Mouse (Mus musculus) embryonic facial prominence, embryonic 13.5 days (tissue): ENCODE measurements around the gene Olfr809. TPM values are rescaled to one million over a fixed set of nuclear protein-coding genes. Genes with fewer than 3 reads are reported as not detected.

Source experiments
- ATAC-seq: fragments of 200-750 bp; cut with Nextera tagmentation; 2 replicates; pipeline ENCODE4 v1.8.0; 2017; ENCODE audit warnings: low read depth; ENCODE audit not compliant: insufficient number of reproducible peaks, insufficient read depth, low FRiP score, low TSS enrichment
- H3K27ac ChIP-seq: fragments of 300-500 bp; sonication (generic); 2 replicates; pipeline ENCODE4 v1.5.1; 2015; ENCODE audit warnings: moderate library complexity, mild to moderate bottlenecking, inconsistent platforms
- H3K27me3 ChIP-seq: fragments of 300-500 bp; sonication (generic); 2 replicates; pipeline ENCODE4 v1.6.1; 2015; ENCODE audit warnings: mild to moderate bottlenecking, inconsistent platforms
- H3K36me3 ChIP-seq: fragments of 300-500 bp; sonication (generic); 2 replicates; pipeline ENCODE4 v1.6.1; 2015; ENCODE audit warnings: mild to moderate bottlenecking, inconsistent platforms
- H3K4me1 ChIP-seq: fragments of 300-500 bp; sonication (generic); 2 replicates; pipeline ENCODE4 v1.6.1; 2015; ENCODE audit warnings: inconsistent platforms
- H3K4me2 ChIP-seq: fragments of 300-500 bp; sonication (generic); 2 replicates; pipeline ENCODE4 v1.6.1; 2015; ENCODE audit warnings: moderate library complexity, mild to moderate bottlenecking, inconsistent platforms
- H3K4me3 ChIP-seq: fragments of 300-500 bp; sonication (generic); 2 replicates; pipeline ENCODE4 v1.5.1; 2015; ENCODE audit warnings: mild to moderate bottlenecking, inconsistent platforms
- H3K9ac ChIP-seq: fragments of 300-500 bp; sonication (generic); 2 replicates; pipeline ENCODE4 v1.6.1; 2015; ENCODE audit warnings: mild to moderate bottlenecking, inconsistent platforms
- H3K9me3 ChIP-seq: fragments of 300-500 bp; sonication (generic); 2 replicates; pipeline ENCODE4 v1.6.1; 2016; ENCODE audit warnings: inconsistent platforms
- WGBS: fragments of 180-500 bp; shearing (Covaris S2); methylation state at CpG from one replicate; pipeline ENCODE4 v1.1.7; 2015; ENCODE audit warnings: mixed read lengths; 5-methylcytosine and 5-hydroxymethylcytosine counted together
- microRNA-seq: library from miRNA; unstranded; fragments of <30 nt; microRNA quantifications from one replicate; pipeline ENCODE4, GENCODE M21; 2016
- polyA plus RNA-seq: library from polyadenylated mRNA; unstranded; fragments of >200 nt; fragmentation: Nextera tagmentation; extraction: Ambion mirVana; gene quantifications from 2 replicates; pipeline ENCODE4 v1.2.1, GENCODE M21; 2015

Olfr809 gene
- not detected in 2 replicates for polyA plus RNA-seq

DNA sequence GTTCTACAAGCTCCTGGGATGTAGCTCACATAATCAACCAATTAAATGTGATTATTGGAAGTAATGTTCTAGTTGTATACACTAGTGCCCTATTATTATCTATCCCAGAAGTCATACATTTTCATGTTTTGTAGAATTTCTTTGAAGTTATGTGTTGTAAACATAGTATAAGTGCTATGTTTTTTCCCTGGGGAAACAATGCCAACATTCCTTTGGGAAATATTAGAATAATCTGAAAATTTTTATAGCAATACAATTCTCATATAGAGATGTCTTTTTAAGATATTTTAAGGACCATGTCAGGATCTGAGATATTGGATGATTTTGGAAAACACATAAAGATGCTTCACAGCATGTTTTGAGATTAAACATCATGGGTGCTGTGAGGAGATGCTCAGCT is at the start of gene Olfr809:
TSS of gene Olfr809 (plus strand) at position 301 of the 400 bp plus-strand sequence.
- H3K36me3 ChIP-seq = no peaks in the 10 kb centered on the region
- H3K9me3 ChIP-seq = no peaks in the 10 kb centered on the region
- H3K4me3 ChIP-seq = no peak within 1 kb of the TSS
- no peak for ATAC-seq
- H3K27ac ChIP-seq = no peak within 1 kb of the TSS
- H3K4me2 ChIP-seq = no peak within 1 kb of the TSS
- H3K9ac ChIP-seq = no peak within 1 kb of the TSS
- no peaks in the 10 kb centered on the region for H3K27me3 ChIP-seq
- H3K4me1 ChIP-seq = no peaks in the 10 kb centered on the region

DNA sequence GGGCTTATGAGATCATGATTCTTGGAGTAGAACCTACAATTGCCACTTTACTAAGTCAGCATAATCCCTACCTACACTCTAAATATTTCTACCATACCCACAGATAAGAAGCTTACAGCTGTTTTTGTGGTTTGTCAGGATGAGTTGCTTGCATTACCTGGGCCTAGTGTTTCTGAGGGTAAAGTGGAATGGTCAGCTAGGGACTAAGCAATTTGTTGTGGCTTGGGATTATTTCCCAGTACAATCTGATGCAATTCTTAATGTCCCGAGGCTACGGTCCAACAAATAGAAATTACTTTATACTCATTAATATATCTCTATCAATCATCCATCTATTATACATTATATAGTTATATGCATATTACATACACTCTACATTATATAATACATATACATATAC is 45.2 kb upstream of the Olfr809 start, which contains the start of gene Olfr805:
TSS of gene Olfr805 (minus strand) at position 101 of the 400 bp plus-strand sequence.
- H3K4me1 ChIP-seq = no peaks in the 10 kb centered on the region
- no peak within 1 kb of the TSS for H3K9ac ChIP-seq

DNA sequence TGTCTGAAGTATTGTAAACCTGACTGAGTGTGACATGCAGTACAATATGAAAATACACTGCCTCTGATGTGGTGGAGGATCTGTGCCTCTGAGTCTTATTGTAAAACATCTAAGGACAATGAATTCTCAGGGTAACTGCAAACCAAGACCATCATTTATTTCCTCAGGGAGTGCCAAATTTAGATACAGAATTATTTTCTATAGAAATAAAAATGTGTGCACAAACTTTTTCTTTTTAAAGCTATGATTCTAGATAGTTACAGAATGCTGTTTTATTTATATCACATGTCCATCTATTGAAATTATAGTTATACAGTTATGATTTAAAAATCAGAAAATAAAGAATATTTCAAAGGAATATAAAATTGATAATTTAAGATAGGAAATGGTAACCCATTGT is 32.6 kb upstream of the Olfr809 start, which contains the start of gene Olfr806:
TSS of gene Olfr806 (minus strand) at position 101 of the 400 bp plus-strand sequence.
- H3K27ac ChIP-seq = no peak within 1 kb of the TSS
- no peak within 1 kb of the TSS for H3K4me3 ChIP-seq
- ATAC-seq = no peak
- no peak within 1 kb of the TSS for H3K4me2 ChIP-seq
- no peak within 1 kb of the TSS for H3K9ac ChIP-seq
- no peaks in the 10 kb centered on the region for H3K4me1 ChIP-seq
- H3K36me3 ChIP-seq = no peaks in the 10 kb centered on the region
- no peaks in the 10 kb centered on the region for H3K27me3 ChIP-seq
- no peaks in the 10 kb centered on the region for H3K9me3 ChIP-seq

More for the DNA sequence above, 45.2 kb upstream of the Olfr809 start, which contains the start of gene Olfr805:
- ATAC-seq = no peak
- Histone ChIP-seq H3K4me3 (no peak within 1 kb of the TSS), H3K9me3 (no peaks in the 10 kb centered on the region), H3K27me3 (no peaks in the 10 kb centered on the region), H3K27ac (no peak within 1 kb of the TSS), H3K4me2 (no peak within 1 kb of the TSS), H3K36me3 (no peaks in the 10 kb centered on the region)
- WGBS = 95% methylated on average over 2 of the region's 2 CpGs

- ATAC-seq = no peak
- H3K4me3 ChIP-seq = no peak within 1 kb of the TSS
- 91% methylated on average over 1 of the region's 1 CpGs for WGBS
Measured at GRCm38 (mm10) chr10:129757693-129758092, 16.7 kb upstream of the Olfr809 start, which contains the start of gene Olfr807. Olfr807 (minus strand) TSS chr10:129757793.

DNA sequence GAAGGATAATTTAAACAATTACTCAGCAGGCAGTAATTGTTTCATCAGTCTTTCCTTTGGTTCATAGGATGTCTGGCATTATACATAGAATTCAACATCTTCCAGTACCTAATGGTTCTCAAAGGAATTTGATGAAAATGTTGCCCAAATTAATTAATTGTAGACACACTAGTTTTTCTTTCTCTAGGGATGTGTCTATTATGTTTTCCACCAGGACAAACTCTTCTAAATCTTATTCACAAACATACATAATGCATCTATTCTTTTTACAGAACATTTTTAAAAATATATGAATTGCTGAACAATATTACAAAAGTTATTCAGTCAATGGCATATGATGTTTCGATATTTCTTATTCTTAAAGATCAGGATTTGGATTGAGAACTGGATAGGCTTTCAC is 9.3 kb upstream of the Olfr809 start, which contains the start of gene Olfr808:
TSS of gene Olfr808 (plus strand) at position 301 of the 400 bp plus-strand sequence.
- H3K4me2 ChIP-seq = no peak within 1 kb of the TSS
- ATAC-seq = no peak
- 91% methylated on average over 1 of the region's 1 CpGs for WGBS
- no peaks in the 10 kb centered on the region for H3K36me3 ChIP-seq
- H3K4me3 ChIP-seq = no peak within 1 kb of the TSS
- no peak within 1 kb of the TSS for H3K27ac ChIP-seq
- no peak within 1 kb of the TSS for H3K9ac ChIP-seq
- H3K27me3 ChIP-seq = no peaks in the 10 kb centered on the region
- H3K4me1 ChIP-seq = no peaks in the 10 kb centered on the region
- no peaks in the 10 kb centered on the region for H3K9me3 ChIP-seq

More at GRCm38 (mm10) chr10:129757693-129758092, 16.7 kb upstream of the Olfr809 start, which contains the start of gene Olfr807:
- no peaks in the 10 kb centered on the region for H3K36me3 ChIP-seq
- no peak within 1 kb of the TSS for H3K9ac ChIP-seq
- no peaks in the 10 kb centered on the region for H3K9me3 ChIP-seq
- no peak within 1 kb of the TSS for H3K4me2 ChIP-seq
- no peaks in the 10 kb centered on the region for H3K4me1 ChIP-seq
- no peaks in the 10 kb centered on the region for H3K27me3 ChIP-seq
- H3K27ac ChIP-seq = no peak within 1 kb of the TSS

- Histone ChIP-seq H3K27ac (no peak overlapping the region), H3K4me1 (no peaks in the 10 kb centered on the region), H3K27me3 (no peaks in the 10 kb centered on the region), H3K4me3 (no peak overlapping the region), H3K9ac (no peak overlapping the region), H3K9me3 (no peaks in the 10 kb centered on the region), H3K4me2 (no peak overlapping the region), H3K36me3 (no peaks in the 10 kb centered on the region)
- ATAC-seq = no peak
Measured at GRCm38 (mm10) chr10:129778123-129778522, 3.7 kb downstream of the Olfr809 start.

GRCm38 (mm10) chr10:129794817-129795216 is 20.4 kb downstream of the Olfr809 start, which contains the start of gene Olfr810:
Olfr810 (minus strand) TSS chr10:129794917.
- no peak within 1 kb of the TSS for H3K9ac ChIP-seq
- H3K4me2 ChIP-seq = no peak within 1 kb of the TSS
- no peaks in the 10 kb centered on the region for H3K27me3 ChIP-seq
- no peak within 1 kb of the TSS for H3K4me3 ChIP-seq
- no peak for ATAC-seq
- no peaks in the 10 kb centered on the region for H3K9me3 ChIP-seq
- H3K36me3 ChIP-seq = no peaks in the 10 kb centered on the region
- no peaks in the 10 kb centered on the region for H3K4me1 ChIP-seq
- H3K27ac ChIP-seq = no peak within 1 kb of the TSS

DNA sequence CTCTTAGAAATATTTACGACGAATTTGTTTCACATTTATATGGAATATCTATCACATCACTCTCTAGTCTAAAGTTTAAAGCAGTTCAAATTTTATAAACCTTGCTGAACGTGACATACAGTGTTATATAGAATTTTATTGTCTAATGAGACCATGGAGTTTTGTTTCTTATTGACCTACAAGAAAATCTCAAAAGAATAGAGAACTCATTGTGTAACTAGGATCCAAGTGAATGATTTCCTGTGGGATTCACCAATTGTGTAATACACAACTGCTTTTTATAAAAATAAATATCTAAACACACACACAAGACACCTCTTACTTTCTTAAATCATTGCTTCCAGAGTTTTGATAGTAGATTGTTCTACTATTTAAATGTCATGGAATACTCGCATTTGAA is 29.9 kb downstream of the Olfr809 start, which contains the start of gene Olfr811:
TSS of gene Olfr811 (minus strand) at position 101 of the 400 bp plus-strand sequence.
- 84% methylated on average over 4 of the region's 4 CpGs for WGBS
- no peak for ATAC-seq
- Histone ChIP-seq H3K4me2 (no peak within 1 kb of the TSS), H3K27me3 (no peaks in the 10 kb centered on the region), H3K27ac (no peak within 1 kb of the TSS), H3K4me1 (no peaks in the 10 kb centered on the region), H3K9me3 (no peaks in the 10 kb centered on the region), H3K4me3 (no peak within 1 kb of the TSS), H3K36me3 (no peaks in the 10 kb centered on the region), H3K9ac (no peak within 1 kb of the TSS)

Small RNAs within 50 kb of the gene (microRNA-seq; reads per million reads assigned to microRNA genes)
- gene Gm24485 = not detected

Other genes with a start within 250 kb of the Olfr809 start
- not detected in 2 replicates for gene Olfr792, start 235.5 kb upstream of the Olfr809 start, polyA plus RNA-seq
- gene Olfr794, start 207.0 kb upstream of the Olfr809 start, polyA plus RNA-seq = not detected in 2 replicates
- gene Olfr796, start 162.1 kb upstream of the Olfr809 start, polyA plus RNA-seq = not detected in 2 replicates
- not detected in 2 replicates for gene Olfr798, start 146.7 kb upstream of the Olfr809 start, polyA plus RNA-seq
- gene Olfr799, start 137.2 kb upstream of the Olfr809 start, polyA plus RNA-seq = not detected in 2 replicates
- gene Olfr800, start 116.9 kb upstream of the Olfr809 start, polyA plus RNA-seq = not detected in 2 replicates
- not detected in 2 replicates for gene Olfr801, start 100.8 kb upstream of the Olfr809 start, polyA plus RNA-seq
- gene Olfr802, start 86.5 kb upstream of the Olfr809 start, polyA plus RNA-seq = not detected in 2 replicates
- not detected in 2 replicates for gene Olfr803, start 80.4 kb upstream of the Olfr809 start, polyA plus RNA-seq
- not detected in 2 replicates for gene Olfr804, start 71.4 kb upstream of the Olfr809 start, polyA plus RNA-seq
- gene Olfr805, start 45.3 kb upstream of the Olfr809 start, polyA plus RNA-seq = not detected in 2 replicates
- not detected in 2 replicates for gene Olfr806, start 32.7 kb upstream of the Olfr809 start, polyA plus RNA-seq
- not detected in 2 replicates for gene Olfr807, start 16.8 kb upstream of the Olfr809 start, polyA plus RNA-seq
- gene Olfr808, start 9.2 kb upstream of the Olfr809 start, polyA plus RNA-seq = not detected in 2 replicates
- 0.06 TPM in 1 of 2 replicates, not detected in the other for gene Olfr810, start 20.3 kb downstream of the Olfr809 start, polyA plus RNA-seq
- gene Olfr811, start 29.8 kb downstream of the Olfr809 start, polyA plus RNA-seq = not detected in 2 replicates
- not detected in 2 replicates for gene Olfr812, start 71.5 kb downstream of the Olfr809 start, polyA plus RNA-seq
- 0.18 TPM in 1 of 2 replicates, not detected in the other for gene Olfr813, start 80.7 kb downstream of the Olfr809 start, polyA plus RNA-seq
- not detected in 2 replicates for gene Olfr814, start 105.2 kb downstream of the Olfr809 start, polyA plus RNA-seq
- not detected in 2 replicates for gene Olfr815, start 131.2 kb downstream of the Olfr809 start, polyA plus RNA-seq
- not detected in 2 replicates for gene Olfr816, start 141.0 kb downstream of the Olfr809 start, polyA plus RNA-seq
- gene Olfr818, start 174.5 kb downstream of the Olfr809 start, polyA plus RNA-seq = not detected in 2 replicates
- gene Olfr819, start 192.6 kb downstream of the Olfr809 start, polyA plus RNA-seq = not detected in 2 replicates
- gene Olfr247, start 201.5 kb downstream of the Olfr809 start, polyA plus RNA-seq = not detected in 2 replicates
- not detected in 2 replicates for gene Gm10310, start 210.4 kb downstream of the Olfr809 start, polyA plus RNA-seq
- not detected in 2 replicates for gene Olfr820, start 238.0 kb downstream of the Olfr809 start, polyA plus RNA-seq